Mouse (Mus musculus) liver, embryonic 14 days (tissue): ENCODE results near the gene Simc1. TPM values are rescaled to one million over a fixed set of nuclear protein-coding genes. Genes with fewer than 3 reads are reported as not detected.

Experiments
- polyA plus RNA-seq: library from polyadenylated mRNA; depleted of rRNA; stranded (reverse); fragments of >200 nt; gene quantifications from 2 replicates; pipeline ENCODE4 v1.2.3, GENCODE M21; 2012; rRNA removed

The Simc1 gene
- 2.7 and 3.2 TPM in 2 replicates for polyA plus RNA-seq

GRCm38 (mm10) chr13:54503604-54504521 is at the start of gene Simc1:
Simc1 (plus strand) TSS chr13:54503779.

GRCm38 (mm10) chr13:54468098-54469011 is 35.2 kb upstream of the Simc1 start, which contains the start of gene Thoc3:
Thoc3 (minus strand) TSS chr13:54468849.

GRCm38 (mm10) chr13:54565201-54565581 is 61.6 kb downstream of the Simc1 start, which contains the start of gene 4833439L19Rik:
4833439L19Rik (minus strand) TSS chr13:54565435.

GRCm38 (mm10) chr13:54574854-54575481 is 71.4 kb downstream of the Simc1 start, which contains the start of gene Arl10:
Arl10 (plus strand) TSS chr13:54575015.

GRCm38 (mm10) chr13:54589996-54590951 is 86.7 kb downstream of the Simc1 start, which contains the start of the genes Nop16 and Higd2a:
Nop16 (minus strand) TSS chr13:54590090.
Higd2a (plus strand) TSS chr13:54590207.

Other genes starting within 250 kb of the Simc1 start
- gene Cplx2, start 132.4 kb upstream of the Simc1 start, polyA plus RNA-seq: 0.40 and 0.45 TPM in 2 replicates
- 16.1 and 16.2 TPM in 2 replicates for gene Thoc3, start 34.9 kb upstream of the Simc1 start, polyA plus RNA-seq
- gene 4833439L19Rik, start 61.7 kb downstream of the Simc1 start, polyA plus RNA-seq: 20.1 and 23.4 TPM in 2 replicates
- gene Arl10, start 71.2 kb downstream of the Simc1 start, polyA plus RNA-seq: 4.6 and 6.1 TPM in 2 replicates
- gene Nop16, start 86.3 kb downstream of the Simc1 start, polyA plus RNA-seq: 28.1 and 29.1 TPM in 2 replicates
- 40.8 and 55.3 TPM in 2 replicates for gene Higd2a, start 86.4 kb downstream of the Simc1 start, polyA plus RNA-seq
- gene Cltb, start 107.6 kb downstream of the Simc1 start, polyA plus RNA-seq: 14.4 and 15.5 TPM in 2 replicates
- gene Faf2, start 118.0 kb downstream of the Simc1 start, polyA plus RNA-seq: 11.7 and 11.8 TPM in 2 replicates
- gene Rnf44, start 190.1 kb downstream of the Simc1 start, polyA plus RNA-seq: 21.2 and 27.7 TPM in 2 replicates
- gene Cdhr2, start 197.7 kb downstream of the Simc1 start, polyA plus RNA-seq: 6.0 and 6.7 TPM in 2 replicates
- 0.02 and 0.06 TPM in 2 replicates for gene Gprin1, start 246.1 kb downstream of the Simc1 start, polyA plus RNA-seq